Mouse (Mus musculus) ES-E14 (cell line): Measurements from ENCODE around the gene Tapt1. TPM values are rescaled to one million over a fixed set of nuclear protein-coding genes. Genes with fewer than 3 reads are reported as not detected.

ENCODE experiments used
- DNase-seq: peaks from one replicate; pipeline ENCODE4 v3.0.0-alpha.2; 2013; ENCODE audit warnings: low read depth, low spot score
- H3K27ac ChIP-seq: 2 replicates; pipeline ENCODE4 v1.5.1; 2012; ENCODE audit warnings: low read depth, mild to moderate bottlenecking, low read length, moderate library complexity, mixed read lengths; ENCODE audit not compliant: poor library complexity, insufficient read depth, severe bottlenecking
- H3K36me3 ChIP-seq: 2 replicates; pipeline ENCODE4 v1.6.1; 2012; ENCODE audit warnings: mild to moderate bottlenecking, low read length, moderate library complexity, mixed read lengths; ENCODE audit not compliant: control insufficient read depth, poor library complexity, insufficient read depth, severe bottlenecking
- H3K4me1 ChIP-seq, 2 experiments: fragments of 150-350 bp in 1 of 2; sonication (generic) in 1 of 2; 2 replicates each; pipeline ENCODE4 v1.6.1; 2012; ENCODE audit warnings: low read length in 2 of 2, mild to moderate bottlenecking in 1 of 2, mixed read lengths in 1 of 2; ENCODE audit not compliant: control insufficient read depth in 2 of 2, insufficient read depth in 2 of 2, poor library complexity in 1 of 2
- H3K4me3 ChIP-seq, 2 experiments: fragments of 150-350 bp in 1 of 2; sonication (generic) in 1 of 2; 2 replicates each; pipeline ENCODE4 v1.5.1; 2012; ENCODE audit warnings: low read length in 2 of 2, low read depth in 1 of 2, mild to moderate bottlenecking in 1 of 2, mixed read lengths in 1 of 2; ENCODE audit not compliant: insufficient read depth in 1 of 2, poor library complexity in 1 of 2, severe bottlenecking in 1 of 2
- H3K9ac ChIP-seq: 2 replicates; pipeline ENCODE4 v1.6.1; 2012; ENCODE audit warnings: low read depth, mild to moderate bottlenecking, low read length, mixed read lengths; ENCODE audit not compliant: poor library complexity, insufficient read depth, severe bottlenecking
- H3K9me3 ChIP-seq: fragments of 150-350 bp; sonication (generic); 2 replicates; pipeline ENCODE4 v1.6.1; 2012; ENCODE audit warnings: low read depth, mild to moderate bottlenecking, low read length; ENCODE audit not compliant: control insufficient read depth, insufficient read depth
- CHD2 ChIP-seq: IDR thresholded peaks from 2 replicates; pipeline ENCODE4 v1.6.1; 2014; ENCODE audit warnings: mild to moderate bottlenecking, low read depth, low read length, inconsistent platforms
- HCFC1 ChIP-seq: IDR thresholded peaks from 2 replicates; pipeline ENCODE4 v1.6.1; 2012; ENCODE audit warnings: low read length, inconsistent platforms, borderline replicate concordance; ENCODE audit not compliant: insufficient read depth
- MAFK ChIP-seq: IDR thresholded peaks from 2 replicates; pipeline ENCODE4 v1.6.1; 2014; ENCODE audit warnings: mild to moderate bottlenecking, low read depth, low read length, inconsistent platforms; ENCODE audit not compliant: insufficient read depth
- ZC3H11A ChIP-seq: IDR thresholded peaks from 2 replicates; pipeline ENCODE4 v1.6.1; 2012; ENCODE audit warnings: low read depth, mild to moderate bottlenecking, inconsistent platforms, low read length, borderline replicate concordance
- ZNF384 ChIP-seq: IDR thresholded peaks from 2 replicates; pipeline ENCODE4 v1.6.1; 2012; ENCODE audit warnings: low read depth, low read length, inconsistent platforms
- in situ Hi-C, 2 experiments: fragments of 600-800 bp; cut with MboI; formaldehyde crosslinking; loops; one replicate each; pipeline ENCODE4 v1.15.1; 2025; ENCODE audit warnings: low sequenced_read_pairs in 2 of 2, inconsistent platforms in 1 of 2; ENCODE audit not compliant: unreplicated experiment in 2 of 2
- total RNA-seq: library from RNA; depleted of rRNA; stranded (reverse); fragments of 300-350 nt; gene quantifications from 2 replicates; pipeline ENCODE4 v1.2.3, GENCODE M21; 2012

Gene Tapt1
- total RNA-seq, 1 experiment: 25.9 TPM

GRCm38 (mm10) chr5:44218483-44218882 is 7.9 kb downstream of the Tapt1 start:
- in situ Hi-C loops: no loop called here
- DNase-seq: no peak
- TF ChIP-seq CHD2: no peak
- no peak for TF ChIP-seq ZNF384
- TF ChIP-seq ZC3H11A: no peak
- TF ChIP-seq MAFK: no peak
- TF ChIP-seq HCFC1: no peak

GRCm38 (mm10) chr5:44217685-44218041 is 8.8 kb downstream of the Tapt1 start:
- in situ Hi-C loops: no loop called here
- no peaks in the 10 kb centered on the region; the same call in none of the 2 replicates for H3K36me3 ChIP-seq
- TF ChIP-seq ZNF384 (no peak), ZC3H11A (no peak), HCFC1 (no peak), MAFK (no peak), CHD2 (no peak)
- H3K9me3 ChIP-seq: no peaks in the 10 kb centered on the region
- DNase-seq: no peak
- no peak overlapping the region for H3K4me3 ChIP-seq
- no peak overlapping the region for H3K9ac ChIP-seq
- no peaks in the 10 kb centered on the region for H3K4me1 ChIP-seq
- no peak overlapping the region for H3K27ac ChIP-seq

More at GRCm38 (mm10) chr5:44218483-44218882, 7.9 kb downstream of the Tapt1 start:
- no peak overlapping the region for H3K9ac ChIP-seq
- H3K36me3 ChIP-seq: no peaks in the 10 kb centered on the region; the same call in none of the 2 replicates
- no peak overlapping the region for H3K27ac ChIP-seq
- H3K4me3 ChIP-seq: no peak overlapping the region
- H3K9me3 ChIP-seq: no peaks in the 10 kb centered on the region
- 0 out of 4 replicates have a peak, but pooled peaks cover 0 to 2% of the 10 kb centered on the region in 2 experiments for H3K4me1 ChIP-seq

GRCm38 (mm10) chr5:44217041-44217684 is 9.3 kb downstream of the Tapt1 start:
- Histone ChIP-seq H3K36me3 (no peaks in the 10 kb centered on the region; the same call in none of the 2 replicates), H3K9me3 (no peaks in the 10 kb centered on the region), H3K27ac (no peak overlapping the region), H3K9ac (no peak overlapping the region), H3K4me3 (no peak overlapping the region), H3K4me1 (no peaks in the 10 kb centered on the region)
- no peak for TF ChIP-seq MAFK
- TF ChIP-seq ZC3H11A: no peak
- TF ChIP-seq CHD2: no peak
- no peak for TF ChIP-seq HCFC1
- no peak for TF ChIP-seq ZNF384
- in situ Hi-C loops: no loop called here
- no peak for DNase-seq

- Histone ChIP-seq H3K9ac (no peak overlapping the region), H3K36me3 (no peaks in the 10 kb centered on the region; the same call in none of the 2 replicates), H3K4me3 (no peak overlapping the region), H3K4me1 (no peaks in the 10 kb centered on the region), H3K27ac (no peak overlapping the region), H3K9me3 (no peaks in the 10 kb centered on the region)
- TF ChIP-seq MAFK (no peak), ZNF384 (no peak), HCFC1 (no peak), ZC3H11A (no peak), CHD2 (no peak)
- in situ Hi-C loops: no loop called here
- DNase-seq: no peak
These were observed 11.3 kb downstream of the Tapt1 start for GRCm38 (mm10) chr5:44215118-44215517.

- H3K36me3 ChIP-seq: no peaks in the 10 kb centered on the region; the same call in none of the 2 replicates
- no peak for DNase-seq
These were observed 12.4 kb downstream of the Tapt1 start for GRCm38 (mm10) chr5:44214025-44214424.

More at GRCm38 (mm10) chr5:44214025-44214424, 12.4 kb downstream of the Tapt1 start:
- Histone ChIP-seq H3K27ac (no peak overlapping the region), H3K4me1 (no peaks in the 10 kb centered on the region), H3K4me3 (no peak overlapping the region), H3K9ac (no peak overlapping the region), H3K9me3 (no peaks in the 10 kb centered on the region)
- TF ChIP-seq CHD2 (no peak), MAFK (no peak), HCFC1 (no peak), ZC3H11A (no peak), ZNF384 (no peak)
- in situ Hi-C loops: no loop called here
